ENCODE assay signal across 9 mouse cellular contexts in genomic region chr17:15024502-15025193, GRCm38 (mm10). TPM values are rescaled to one million over a fixed set of nuclear protein-coding genes. Genes with fewer than 3 reads are reported as not detected.
DNase-seq lines count a peak whose midpoint lies in the region; ATAC-seq and TF ChIP-seq lines count a peak whose summit lies in the region.
"Not testable (repeated sequence)": the region's sequence is repeated elsewhere in the genome, so short reads cannot be mapped to it uniquely, and the experiment has no call there.
"Had no signal": no experiment of that assay in that cellular context is flagged by ENCODE, and none has a peak within 500 bp of the region (broad histone marks: within the 10 kb centered on the region; RNA-seq: fewer than 3 reads in every experiment).

No protein-coding gene starts in this region.

- DNase-seq in embryonic facial prominence, embryonic 11.5 days (ENCODE audit: low spot score); heart, postnatal 0 days (ENCODE audit: low spot score); lung, postnatal 0 days (ENCODE audit: low spot score): not testable (repeated sequence)

- peak; percentile 88 for ATAC-seq in embryonic facial prominence, embryonic 11.5 days (replicated peaks; ENCODE audit: insufficient number of reproducible peaks, low FRiP score, low TSS enrichment, low read depth)
- peak; percentile 93 for ATAC-seq in forebrain, embryonic 15.5 days (replicated peaks)
- peak; percentile 67 for ATAC-seq in heart, postnatal 0 days (ENCODE audit: insufficient read depth, low read depth)
- peak; percentile 85 for ATAC-seq in intestine, embryonic 15.5 days
- ATAC-seq in limb, embryonic 15.5 days (ENCODE audit: insufficient number of reproducible peaks, low FRiP score, low TSS enrichment, low read depth) = peak; percentile 83
- ATAC-seq in lung, postnatal 0 days = peak; percentile 61
- peak; percentile 41 for ATAC-seq in monocyte, adult 5-6 weeks (replicated peaks; ENCODE audit: insufficient number of reproducible peaks, low FRiP score, low TSS enrichment, poor library complexity, severe bottlenecking)

- TF ChIP-seq EP300 in heart, postnatal 0 days (IDR thresholded peaks at IDR 0.05; ENCODE audit: low read depth); lung, postnatal 0 days (IDR thresholded peaks at IDR 0.05): not testable (repeated sequence)

- H3K4me3 ChIP-seq in embryonic facial prominence, embryonic 11.5 days (ENCODE audit: low read depth, low read length); forebrain, embryonic 15.5 days; heart, postnatal 0 days (ENCODE audit: low read depth, low read length); intestine, embryonic 15.5 days (replicated peaks); limb, embryonic 15.5 days; lung, postnatal 0 days (ENCODE audit: low read depth, low read length): not testable (repeated sequence)

- not testable (repeated sequence) for H3K9me3 ChIP-seq in embryonic facial prominence, embryonic 11.5 days (replicated peaks; ENCODE audit: control insufficient read depth, low read length); forebrain, embryonic 15.5 days; heart, postnatal 0 days (replicated peaks; ENCODE audit: control insufficient read depth, low read length); intestine, embryonic 15.5 days; limb, embryonic 15.5 days; lung, postnatal 0 days (ENCODE audit: low read length)

- not testable (repeated sequence) for TF ChIP-seq CTCF in heart, postnatal 0 days (IDR thresholded peaks at IDR 0.05; ENCODE audit: low read depth); lung, postnatal 0 days (IDR thresholded peaks at IDR 0.05)

- H3K36me3 ChIP-seq in embryonic facial prominence, embryonic 11.5 days (replicated peaks; ENCODE audit: control insufficient read depth, insufficient read depth, low read depth, low read length); forebrain, embryonic 15.5 days; heart, postnatal 0 days (replicated peaks; ENCODE audit: control insufficient read depth, insufficient read depth, low read length); intestine, embryonic 15.5 days; limb, embryonic 15.5 days; lung, postnatal 0 days (ENCODE audit: insufficient read depth, low read length): not testable (repeated sequence)

- not testable (repeated sequence) for H3K27ac ChIP-seq in embryonic facial prominence, embryonic 11.5 days (replicated peaks; ENCODE audit: low read depth, low read length); forebrain, embryonic 15.5 days (replicated peaks); heart, postnatal 0 days (ENCODE audit: low read depth); intestine, embryonic 15.5 days; limb, embryonic 15.5 days; lung, postnatal 0 days (ENCODE audit: low read length)

- not testable (repeated sequence) for H3K27me3 ChIP-seq in embryonic facial prominence, embryonic 11.5 days (ENCODE audit: control insufficient read depth, insufficient read depth, low read length); forebrain, embryonic 15.5 days; heart, postnatal 0 days (ENCODE audit: control insufficient read depth, insufficient read depth, low read length); intestine, embryonic 15.5 days (replicated peaks); limb, embryonic 15.5 days; lung, postnatal 0 days (replicated peaks; ENCODE audit: insufficient read depth, low read length)

- H3K4me1 ChIP-seq in embryonic facial prominence, embryonic 11.5 days (ENCODE audit: control insufficient read depth, insufficient read depth, low read length); forebrain, embryonic 15.5 days; heart, postnatal 0 days (ENCODE audit: control insufficient read depth, insufficient read depth); intestine, embryonic 15.5 days (replicated peaks); limb, embryonic 15.5 days; lung, postnatal 0 days (ENCODE audit: insufficient read depth, low read depth, low read length): not testable (repeated sequence)

- H3K9ac ChIP-seq in embryonic facial prominence, embryonic 11.5 days (replicated peaks; ENCODE audit: low read length); forebrain, embryonic 15.5 days (replicated peaks); heart, postnatal 0 days (replicated peaks; ENCODE audit: low read depth, low read length); intestine, embryonic 15.5 days; limb, embryonic 15.5 days; lung, postnatal 0 days (replicated peaks; ENCODE audit: low read depth): not testable (repeated sequence)

- no CpG with 5 or more reads among the region's 48 CpGs for WGBS in embryonic facial prominence, embryonic 11.5 days
- WGBS in forebrain, embryonic 15.5 days = no CpG with 5 or more reads among the region's 48 CpGs
- WGBS in heart, postnatal 0 days = no CpG with 5 or more reads among the region's 48 CpGs
- WGBS in intestine, embryonic 15.5 days = no CpG with 5 or more reads among the region's 48 CpGs
- WGBS in limb, embryonic 15.5 days = no CpG with 5 or more reads among the region's 48 CpGs
- WGBS in lung, postnatal 0 days = no CpG with 5 or more reads among the region's 48 CpGs

- not testable (repeated sequence) for H3K4me2 ChIP-seq in embryonic facial prominence, embryonic 11.5 days (ENCODE audit: low read depth, low read length); forebrain, embryonic 15.5 days (replicated peaks); heart, postnatal 0 days (ENCODE audit: low read depth, low read length); intestine, embryonic 15.5 days (replicated peaks); limb, embryonic 15.5 days; lung, postnatal 0 days (replicated peaks; ENCODE audit: low read depth, low read length)

RNA-seq across cellular contexts. Expression of gene Gm3435, which starts 14.7 kb away (rescaled TPM):
- polyA plus RNA-seq in embryonic facial prominence, embryonic 11.5 days (2014; fragmentation: Nextera tagmentation; extraction: Ambion mirVana) = 3.8 and 6.1 TPM in 2 replicates
- 7.7 and 8.4 TPM in 2 replicates for polyA plus RNA-seq in forebrain, embryonic 15.5 days (2015; fragmentation: Nextera tagmentation; extraction: Ambion mirVana)
- 5.4 TPM in 1 of 2 replicates, not detected in the other for total RNA-seq in heart, postnatal 0 days (2014; rRNA removed; ENCODE audit: low replicate concordance)
- polyA plus RNA-seq in heart, postnatal 0 days (2015; fragmentation: Nextera tagmentation; extraction: Ambion mirVana) = 5.8 and 6.2 TPM in 2 replicates
- polyA plus RNA-seq in intestine, embryonic 15.5 days (2015; fragmentation: Nextera tagmentation; extraction: Ambion mirVana) = 7.4 and 7.6 TPM in 2 replicates
- 4.8 and 5.5 TPM in 2 replicates for polyA plus RNA-seq in limb, embryonic 15.5 days (2015; fragmentation: Nextera tagmentation; extraction: Ambion mirVana)
- polyA plus RNA-seq in lung, postnatal 0 days (2015; fragmentation: Nextera tagmentation; extraction: Ambion mirVana) = 4.5 and 5.6 TPM in 2 replicates
- 3.3 to 5.3 TPM (median 3.9 TPM) in 3 replicates for total RNA-seq in monocyte, adult 5-6 weeks (2017)

RNA-seq across cellular contexts. Expression of gene Ermard, which starts 16.4 kb away (rescaled TPM):
- 58.7 and 68.2 TPM in 2 replicates for polyA plus RNA-seq in embryonic facial prominence, embryonic 11.5 days (2014; fragmentation: Nextera tagmentation; extraction: Ambion mirVana)
- 80.7 and 91.4 TPM in 2 replicates for polyA plus RNA-seq in forebrain, embryonic 15.5 days (2015; fragmentation: Nextera tagmentation; extraction: Ambion mirVana)
- 15.3 and 35.6 TPM in 2 replicates for total RNA-seq in heart, postnatal 0 days (2014; rRNA removed; ENCODE audit: low replicate concordance)
- 39.5 and 41.8 TPM in 2 replicates for polyA plus RNA-seq in heart, postnatal 0 days (2015; fragmentation: Nextera tagmentation; extraction: Ambion mirVana)
- polyA plus RNA-seq in intestine, embryonic 15.5 days (2015; fragmentation: Nextera tagmentation; extraction: Ambion mirVana) = 54.6 and 65.7 TPM in 2 replicates
- 61.9 and 65.0 TPM in 2 replicates for polyA plus RNA-seq in limb, embryonic 15.5 days (2015; fragmentation: Nextera tagmentation; extraction: Ambion mirVana)
- polyA plus RNA-seq in lung, postnatal 0 days (2015; fragmentation: Nextera tagmentation; extraction: Ambion mirVana) = 49.6 and 59.4 TPM in 2 replicates
- total RNA-seq in monocyte, adult 5-6 weeks (2017) = 95.1 to 106 TPM (median 98.2 TPM) in 3 replicates

RNA-seq across cellular contexts. Expression of gene Tcte3, which starts 16.6 kb away (rescaled TPM):
- polyA plus RNA-seq in embryonic facial prominence, embryonic 11.5 days (2014; fragmentation: Nextera tagmentation; extraction: Ambion mirVana) = 0.52 and 1.3 TPM in 2 replicates
- 0.89 TPM in 1 of 2 replicates, not detected in the other for polyA plus RNA-seq in forebrain, embryonic 15.5 days (2015; fragmentation: Nextera tagmentation; extraction: Ambion mirVana)
- total RNA-seq in heart, postnatal 0 days (2014; rRNA removed; ENCODE audit: low replicate concordance) = not detected in 2 replicates
- not detected in 2 replicates for polyA plus RNA-seq in heart, postnatal 0 days (2015; fragmentation: Nextera tagmentation; extraction: Ambion mirVana)
- polyA plus RNA-seq in intestine, embryonic 15.5 days (2015; fragmentation: Nextera tagmentation; extraction: Ambion mirVana) = 0.93 TPM in 1 of 2 replicates, not detected in the other
- polyA plus RNA-seq in limb, embryonic 15.5 days (2015; fragmentation: Nextera tagmentation; extraction: Ambion mirVana) = 0.55 TPM in 1 of 2 replicates, not detected in the other
- polyA plus RNA-seq in lung, postnatal 0 days (2015; fragmentation: Nextera tagmentation; extraction: Ambion mirVana) = 1.1 and 1.2 TPM in 2 replicates
- total RNA-seq in monocyte, adult 5-6 weeks (2017) = 0.75 to 1.7 TPM in 2 of 3 replicates, not detected in the other

RNA-seq across cellular contexts. Expression of gene Gm3448, which starts 16.7 kb away (rescaled TPM):
- 3.2 and 3.7 TPM in 2 replicates for polyA plus RNA-seq in embryonic facial prominence, embryonic 11.5 days (2014; fragmentation: Nextera tagmentation; extraction: Ambion mirVana)
- polyA plus RNA-seq in forebrain, embryonic 15.5 days (2015; fragmentation: Nextera tagmentation; extraction: Ambion mirVana) = 5.2 and 5.5 TPM in 2 replicates
- 0.04 and 1.8 TPM in 2 replicates for total RNA-seq in heart, postnatal 0 days (2014; rRNA removed; ENCODE audit: low replicate concordance)
- 2.9 and 3.0 TPM in 2 replicates for polyA plus RNA-seq in heart, postnatal 0 days (2015; fragmentation: Nextera tagmentation; extraction: Ambion mirVana)
- polyA plus RNA-seq in intestine, embryonic 15.5 days (2015; fragmentation: Nextera tagmentation; extraction: Ambion mirVana) = 4.3 TPM in 2 replicates
- 3.0 and 3.5 TPM in 2 replicates for polyA plus RNA-seq in limb, embryonic 15.5 days (2015; fragmentation: Nextera tagmentation; extraction: Ambion mirVana)
- polyA plus RNA-seq in lung, postnatal 0 days (2015; fragmentation: Nextera tagmentation; extraction: Ambion mirVana) = 4.4 and 5.0 TPM in 2 replicates
- total RNA-seq in monocyte, adult 5-6 weeks (2017) = 11.6 to 15.3 TPM (median 14.7 TPM) in 3 replicates

RNA-seq across cellular contexts. Expression of gene Gm3417, which starts 46.1 kb away (rescaled TPM):
- not detected in 2 replicates for polyA plus RNA-seq in embryonic facial prominence, embryonic 11.5 days (2014; fragmentation: Nextera tagmentation; extraction: Ambion mirVana)
- 0.63 and 0.87 TPM in 2 replicates for polyA plus RNA-seq in forebrain, embryonic 15.5 days (2015; fragmentation: Nextera tagmentation; extraction: Ambion mirVana)
- total RNA-seq in heart, postnatal 0 days (2014; rRNA removed; ENCODE audit: low replicate concordance) = not detected in 2 replicates
- polyA plus RNA-seq in heart, postnatal 0 days (2015; fragmentation: Nextera tagmentation; extraction: Ambion mirVana) = 1.2 TPM in 1 of 2 replicates, not detected in the other
- polyA plus RNA-seq in intestine, embryonic 15.5 days (2015; fragmentation: Nextera tagmentation; extraction: Ambion mirVana) = 0.72 and 2.7 TPM in 2 replicates
- 0.91 TPM in 1 of 2 replicates, not detected in the other for polyA plus RNA-seq in limb, embryonic 15.5 days (2015; fragmentation: Nextera tagmentation; extraction: Ambion mirVana)
- 0.39 and 3.6 TPM in 2 replicates for polyA plus RNA-seq in lung, postnatal 0 days (2015; fragmentation: Nextera tagmentation; extraction: Ambion mirVana)
- 1.6 TPM in 1 of 3 replicates, not detected in the others for total RNA-seq in monocyte, adult 5-6 weeks (2017)
- total RNA-seq: gastrocnemius, postnatal 14 days; heart, postnatal 10 days had no signal

Comparison
In these comparisons a context has a peak if more than half of its experiments do, and no peak if none do; other contexts are left out.
1. ATAC-seq: peak in every context shown above with its lines; median percentile 93 in forebrain, embryonic 15.5 days; 88 in embryonic facial prominence, embryonic 11.5 days; 85 in intestine, embryonic 15.5 days; 83 in limb, embryonic 15.5 days; 67 in heart, postnatal 0 days; 61 in lung, postnatal 0 days; 41 in monocyte, adult 5-6 weeks.